Mouse (Mus musculus): ENCODE data around the gene Psap. TPM values are rescaled to one million over a fixed set of nuclear protein-coding genes. Genes with fewer than 3 reads are reported as not detected.
"Not testable (repeated sequence)": the region's sequence is repeated elsewhere in the genome, so short reads cannot be mapped to it uniquely, and the experiment has no call there.

The Psap gene
- polyA plus RNA-seq (2012; rRNA removed), result 1,603 and 1,750 TPM in 2 replicates

DNA sequence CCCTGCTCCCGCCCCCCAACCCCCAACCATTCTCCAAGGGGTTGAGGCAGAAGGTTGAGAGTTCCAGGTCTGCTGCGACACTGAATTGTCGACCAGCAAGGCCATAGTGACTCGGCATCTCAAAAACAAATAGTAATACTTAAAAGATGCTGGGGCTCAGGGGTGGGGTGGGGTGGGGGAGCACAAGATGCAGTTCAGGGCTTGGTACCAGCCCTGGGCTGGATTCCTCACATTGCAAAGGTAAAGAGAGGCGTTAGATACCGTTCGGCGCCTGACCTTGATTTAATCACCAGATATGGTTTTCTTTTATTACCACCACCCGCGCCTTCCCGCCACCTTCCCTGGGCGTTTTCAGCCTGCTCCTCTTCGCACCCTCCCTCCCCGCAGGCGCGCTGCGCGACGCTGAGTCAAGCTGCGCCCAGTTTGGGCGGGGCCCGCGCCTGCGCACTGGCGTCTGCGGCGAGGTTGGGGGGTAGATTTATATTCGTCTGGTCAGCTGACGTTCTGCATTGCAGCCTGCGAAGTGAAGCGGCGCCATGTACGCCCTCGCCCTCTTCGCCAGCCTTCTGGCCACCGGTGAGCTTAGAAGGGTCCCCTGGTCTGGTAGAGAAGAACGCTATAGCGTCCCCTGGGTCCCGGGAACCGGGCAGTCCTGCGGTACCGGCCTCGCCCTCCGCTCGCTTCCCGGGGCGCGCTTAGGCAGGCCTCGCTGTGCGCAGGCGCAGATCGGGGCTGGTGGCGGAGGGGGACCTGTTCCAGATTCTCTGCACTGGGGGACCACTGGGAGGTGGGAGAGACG, at the start of gene Psap:
Psap (plus strand) TSS at position 421 of the 799 bp plus-strand sequence.
- WGBS, result 3% methylated on average over 54 of the region's 54 CpGs

DNA sequence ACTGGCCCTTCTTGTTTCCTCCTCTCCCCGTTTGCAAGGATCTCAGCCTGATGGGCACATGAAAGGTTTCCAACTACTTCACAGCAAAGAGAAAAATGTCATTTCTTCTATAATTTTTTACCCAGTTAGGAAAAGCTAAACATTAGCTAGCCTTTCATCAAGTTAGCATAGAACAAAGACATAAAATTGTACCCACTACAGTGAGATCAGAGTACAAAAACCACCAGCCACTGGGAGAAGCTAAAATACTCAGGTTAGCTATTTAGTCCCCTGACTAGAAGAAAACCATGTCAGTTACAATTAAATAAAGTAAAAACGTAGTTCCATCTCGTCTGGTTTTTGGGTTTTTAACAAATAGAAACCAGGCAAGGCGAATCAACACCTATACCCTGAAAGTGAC, 49.8 kb upstream of the Psap start:
- Histone ChIP-seq H3K27me3 (replicated peaks; ENCODE audit: control insufficient read depth, insufficient read depth, low read length) (no peaks in the 10 kb centered on the region), H3K4me3 (ENCODE audit: insufficient read depth, low read depth, low read length) (no peak overlapping the region), H3K4me1 (ENCODE audit: control insufficient read depth, insufficient read depth, low read length) (peaks cover 35% of the 10 kb centered on the region), H3K27ac (ENCODE audit: insufficient read depth, low read depth, low read length) (peak overlapping the region; percentile 92), H3K36me3 (ENCODE audit: control insufficient read depth, insufficient read depth, low read length) (no peaks in the 10 kb centered on the region)
- WGBS, result 51% methylated on average over 4 of the region's 4 CpGs
- DNase-seq, result peak; percentile 81
- no peak for TF ChIP-seq POLR2A (IDR thresholded peaks at IDR 0.05; ENCODE audit: low read depth, low read length)
- no peak for TF ChIP-seq CTCF (conservative IDR thresholded peaks at IDR 0.05; ENCODE audit: insufficient read depth, insufficient read length, low read depth, low read length)

More for the DNA sequence above, at the start of gene Psap:
- Histone ChIP-seq H3K27ac (ENCODE audit: insufficient read depth, low read depth, low read length) (peak within 1 kb of the TSS; percentile 97), H3K36me3 (ENCODE audit: control insufficient read depth, insufficient read depth, low read length) (no peaks in the 10 kb centered on the region), H3K27me3 (replicated peaks; ENCODE audit: control insufficient read depth, insufficient read depth, low read length) (no peaks in the 10 kb centered on the region), H3K4me1 (ENCODE audit: control insufficient read depth, insufficient read depth, low read length) (peaks cover 29% of the 10 kb centered on the region), H3K4me3 (ENCODE audit: insufficient read depth, low read depth, low read length) (peak within 1 kb of the TSS; percentile 78)
- peak; percentile 97 for TF ChIP-seq POLR2A (IDR thresholded peaks at IDR 0.05; ENCODE audit: low read depth, low read length)
- no peak for TF ChIP-seq CTCF (conservative IDR thresholded peaks at IDR 0.05; ENCODE audit: insufficient read depth, insufficient read length, low read depth, low read length)
- DNase-seq, result peak; percentile 96

DNA sequence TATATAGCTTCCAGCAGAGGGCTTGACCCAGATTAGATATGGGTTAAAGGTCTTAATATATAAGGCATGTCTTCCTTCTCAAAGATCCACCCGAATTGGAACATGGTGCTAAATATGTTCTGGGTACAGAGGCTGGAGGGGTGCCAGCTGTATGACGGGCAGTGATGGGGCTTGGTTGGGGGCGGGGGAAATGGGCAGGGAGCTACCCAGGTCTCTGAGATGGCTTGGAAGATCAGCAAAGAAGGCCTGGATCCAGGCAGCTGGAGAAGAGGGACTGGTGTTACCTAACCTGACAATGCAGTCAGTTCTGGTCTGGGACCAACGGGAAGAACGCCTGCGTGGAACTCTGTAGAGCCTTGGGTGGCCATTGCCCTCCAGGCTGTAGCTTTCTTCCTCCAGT, 48.3 kb upstream of the Psap start:
- no peaks in the 10 kb centered on the region for H3K36me3 ChIP-seq (ENCODE audit: control insufficient read depth, insufficient read depth, low read length)
- H3K4me1 ChIP-seq (ENCODE audit: control insufficient read depth, insufficient read depth, low read length), result peaks cover 32% of the 10 kb centered on the region
- H3K27me3 ChIP-seq (replicated peaks; ENCODE audit: control insufficient read depth, insufficient read depth, low read length), result no peaks in the 10 kb centered on the region
- peak; percentile 24 for DNase-seq
- WGBS, result 73% methylated on average over 6 of the region's 6 CpGs
- no peak overlapping the region for H3K4me3 ChIP-seq (ENCODE audit: insufficient read depth, low read depth, low read length)
- no peak for TF ChIP-seq CTCF (conservative IDR thresholded peaks at IDR 0.05; ENCODE audit: insufficient read depth, insufficient read length, low read depth, low read length)
- TF ChIP-seq POLR2A (IDR thresholded peaks at IDR 0.05; ENCODE audit: low read depth, low read length), result no peak
- H3K27ac ChIP-seq (ENCODE audit: insufficient read depth, low read depth, low read length), result peak overlapping the region; percentile 92

DNA sequence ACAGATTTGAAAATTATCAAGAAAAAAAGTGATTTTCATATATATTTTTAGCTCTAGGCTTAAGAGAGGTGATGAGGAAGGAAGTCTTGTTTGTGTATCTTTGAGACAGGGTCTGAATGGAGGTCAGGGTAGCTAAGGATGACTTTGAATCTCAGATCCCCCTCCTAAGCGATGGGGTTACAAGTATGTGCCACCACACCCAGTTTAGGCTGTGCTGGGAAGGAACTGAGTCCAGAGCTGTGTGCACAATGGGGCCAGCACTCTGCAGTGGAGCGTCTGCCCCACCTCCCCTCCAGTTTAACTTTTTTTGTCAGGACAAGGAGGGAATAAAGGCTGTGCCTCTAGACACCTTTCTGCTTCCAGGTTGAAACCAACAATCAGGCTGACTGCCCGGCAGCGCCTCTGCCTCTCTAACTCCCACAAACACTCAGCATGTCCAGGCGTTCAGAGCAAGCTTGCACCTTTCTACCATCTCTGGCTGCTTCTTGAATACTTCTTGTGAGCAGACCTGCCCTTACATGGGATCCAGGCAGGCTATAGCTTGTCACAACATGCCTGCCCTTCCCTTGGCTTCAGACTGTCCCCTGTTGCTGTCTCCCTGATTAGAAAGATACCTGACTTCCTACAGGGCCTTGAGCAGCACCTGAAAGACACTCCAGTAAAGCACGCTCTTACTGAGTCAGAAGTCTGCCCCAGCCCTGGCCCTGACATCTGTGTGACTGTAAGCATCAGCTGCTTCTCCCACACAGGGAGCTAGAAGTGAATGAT, 46.9 kb upstream of the Psap start:
- Histone ChIP-seq H3K36me3 (ENCODE audit: control insufficient read depth, insufficient read depth, low read length) (no peaks in the 10 kb centered on the region), H3K4me1 (ENCODE audit: control insufficient read depth, insufficient read depth, low read length) (peaks cover 27% of the 10 kb centered on the region), H3K27me3 (replicated peaks; ENCODE audit: control insufficient read depth, insufficient read depth, low read length) (no peaks in the 10 kb centered on the region), H3K4me3 (ENCODE audit: insufficient read depth, low read depth, low read length) (no peak overlapping the region), H3K27ac (ENCODE audit: insufficient read depth, low read depth, low read length) (no peak overlapping the region)
- DNase-seq, result no peak
- TF ChIP-seq POLR2A (IDR thresholded peaks at IDR 0.05; ENCODE audit: low read depth, low read length), result no peak
- no peak for TF ChIP-seq CTCF (conservative IDR thresholded peaks at IDR 0.05; ENCODE audit: insufficient read depth, insufficient read length, low read depth, low read length)
- 77% methylated on average over 6 of the region's 6 CpGs for WGBS

DNA sequence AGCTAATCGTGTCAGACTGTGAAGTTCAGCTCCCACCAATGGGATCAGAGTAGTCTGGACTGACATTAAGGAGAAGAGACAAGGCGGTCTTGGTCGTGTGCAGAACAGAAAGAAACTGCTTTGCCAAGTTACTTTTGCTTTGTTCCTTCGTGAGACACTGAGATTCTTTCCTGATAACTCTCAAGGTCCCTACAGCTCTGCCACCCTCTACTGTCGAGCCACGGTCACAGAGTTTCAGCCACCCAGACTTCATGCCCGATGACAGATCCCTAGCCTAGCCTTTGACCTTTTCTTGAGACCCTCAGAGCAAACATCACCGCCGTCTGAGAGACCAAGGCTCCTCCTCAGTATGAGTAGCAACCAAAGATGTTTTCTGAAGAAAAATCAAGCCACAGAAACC, 43.4 kb upstream of the Psap start:
- TF ChIP-seq POLR2A (IDR thresholded peaks at IDR 0.05; ENCODE audit: low read depth, low read length), result no peak
- TF ChIP-seq CTCF (conservative IDR thresholded peaks at IDR 0.05; ENCODE audit: insufficient read depth, insufficient read length, low read depth, low read length), result no peak
- H3K27me3 ChIP-seq (replicated peaks; ENCODE audit: control insufficient read depth, insufficient read depth, low read length), result no peaks in the 10 kb centered on the region
- H3K36me3 ChIP-seq (ENCODE audit: control insufficient read depth, insufficient read depth, low read length), result no peaks in the 10 kb centered on the region
- H3K4me3 ChIP-seq (ENCODE audit: insufficient read depth, low read depth, low read length), result no peak overlapping the region
- peaks cover 8% of the 10 kb centered on the region; the same call in 1 of the 2 replicates for H3K4me1 ChIP-seq (ENCODE audit: control insufficient read depth, insufficient read depth, low read length)
- H3K27ac ChIP-seq (ENCODE audit: insufficient read depth, low read depth, low read length), result no peak overlapping the region
- WGBS, result 80% methylated on average over 9 of the region's 9 CpGs
- DNase-seq, result no peak

DNA sequence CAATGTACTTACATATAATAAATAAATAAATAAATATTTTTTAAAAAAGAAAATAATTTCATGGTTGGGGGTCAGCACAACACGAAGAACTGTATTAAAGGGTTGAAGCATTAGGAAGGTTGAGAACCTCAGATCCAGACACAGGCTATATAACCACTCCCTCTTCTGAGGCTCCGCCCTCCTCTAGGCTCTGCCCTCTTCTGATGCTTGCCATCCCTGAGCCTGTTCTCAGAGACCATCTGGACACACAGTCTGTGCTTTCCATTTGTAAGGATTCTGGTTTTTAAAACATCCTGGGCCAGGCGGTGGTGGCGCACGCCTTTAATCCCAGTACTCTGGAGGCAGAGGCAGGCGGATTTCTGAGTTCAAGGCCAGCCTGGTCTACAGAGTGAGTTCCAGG, 41.6 kb upstream of the Psap start:
- H3K36me3 ChIP-seq (ENCODE audit: control insufficient read depth, insufficient read depth, low read length); H3K4me1 ChIP-seq (ENCODE audit: control insufficient read depth, insufficient read depth, low read length); H3K27me3 ChIP-seq (replicated peaks; ENCODE audit: control insufficient read depth, insufficient read depth, low read length); H3K27ac ChIP-seq (ENCODE audit: insufficient read depth, low read depth, low read length); DNase-seq; H3K4me3 ChIP-seq (ENCODE audit: insufficient read depth, low read depth, low read length): not testable (repeated sequence)
- WGBS, result 97% methylated on average over 6 of the region's 6 CpGs

DNA sequence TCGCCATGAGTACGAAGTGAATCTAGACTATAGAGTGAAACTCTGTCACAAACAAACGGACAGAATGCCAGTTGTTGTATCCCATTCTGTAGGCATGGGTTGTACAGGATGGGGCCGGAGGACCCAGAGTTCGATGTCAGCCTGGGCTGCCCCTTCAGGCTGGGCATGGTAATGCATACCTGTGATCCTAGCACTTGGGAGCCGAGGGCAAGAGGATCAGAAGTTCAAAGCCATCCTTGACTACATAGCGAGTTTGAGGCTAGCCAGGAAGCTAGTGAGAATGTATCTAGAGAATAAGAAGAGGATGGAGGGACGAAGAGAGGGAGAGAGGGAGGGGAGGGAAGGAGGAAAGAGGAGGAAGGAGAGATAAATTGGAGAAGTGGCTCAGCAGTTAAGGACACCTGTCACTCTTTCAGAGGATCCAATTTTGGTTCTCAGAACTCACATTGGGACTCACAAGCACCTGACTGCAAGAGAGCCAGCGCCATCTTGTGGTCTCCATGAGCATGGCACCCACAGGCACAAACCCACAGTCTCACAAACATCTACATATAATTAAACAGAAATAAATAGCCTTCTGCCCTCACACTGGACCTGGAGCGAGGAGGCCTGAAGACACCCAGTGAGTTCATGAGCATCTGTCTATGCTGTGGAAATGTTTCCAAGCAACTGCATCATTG, 39.8 kb upstream of the Psap start:
- TF ChIP-seq CTCF (conservative IDR thresholded peaks at IDR 0.05; ENCODE audit: insufficient read depth, insufficient read length, low read depth, low read length), result peak; percentile 80
- no peak for TF ChIP-seq POLR2A (IDR thresholded peaks at IDR 0.05; ENCODE audit: low read depth, low read length)
- peak; percentile 81 for DNase-seq
- 69% methylated on average over 10 of the region's 10 CpGs for WGBS

More for the DNA sequence above, 39.8 kb upstream of the Psap start:
- Histone ChIP-seq H3K4me1 (ENCODE audit: control insufficient read depth, insufficient read depth, low read length) (no peaks in the 10 kb centered on the region), H3K27ac (ENCODE audit: insufficient read depth, low read depth, low read length) (no peak overlapping the region), H3K27me3 (replicated peaks; ENCODE audit: control insufficient read depth, insufficient read depth, low read length) (no peaks in the 10 kb centered on the region), H3K36me3 (ENCODE audit: control insufficient read depth, insufficient read depth, low read length) (no peaks in the 10 kb centered on the region), H3K4me3 (ENCODE audit: insufficient read depth, low read depth, low read length) (no peak overlapping the region)

Measured in kidney, adult 2 months (tissue).